Mouse (Mus musculus) frontal cortex, adult (tissue): ENCODE measurements at regions not wholly inside any gene's neighbourhood (a gene's known extent, or its start where the extent isn't known, plus 50 kb on each side); places are given as distances from the start of the nearest gene placed in this dataset.

Experiments
- ATAC-seq: cut with Nextera tagmentation; 2 replicates; pipeline ENCODE4 v1.9.2; 2017; ENCODE audit warnings: mild to moderate bottlenecking, moderate library complexity, mixed read lengths; ENCODE audit not compliant: low TSS enrichment

- ATAC-seq, result no peak
Observed at GRCm38 (mm10) chr17:83089856-83090692, 125.0 kb upstream of the Pkdcc start.

DNA sequence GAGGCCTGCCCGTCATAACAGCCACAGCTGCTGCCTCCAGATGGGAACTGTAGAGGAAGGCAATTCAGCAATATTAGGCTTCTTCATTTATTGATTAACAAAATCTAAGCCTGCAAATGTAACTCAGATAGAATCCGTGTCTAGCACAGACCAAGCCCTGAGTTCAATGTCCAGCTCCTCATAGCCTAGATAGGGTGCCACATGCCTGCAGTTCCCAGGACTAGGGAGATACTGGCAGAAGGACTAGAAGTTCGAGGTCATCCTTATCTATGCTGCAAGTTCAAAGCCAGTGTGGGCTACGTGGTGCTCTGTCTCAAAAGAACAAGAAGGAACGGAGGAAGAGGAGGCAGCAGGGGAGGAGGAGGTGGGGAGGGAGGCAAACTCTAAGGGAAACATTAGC, 121.2 kb upstream of the Pkdcc start:
- ATAC-seq, result no peak

- ATAC-seq, result no peak
Observed at GRCm38 (mm10) chr17:83096451-83096850, 118.6 kb upstream of the Pkdcc start.

- no peak for ATAC-seq
Observed at GRCm38 (mm10) chr17:83097998-83098397, 117.1 kb upstream of the Pkdcc start.

DNA sequence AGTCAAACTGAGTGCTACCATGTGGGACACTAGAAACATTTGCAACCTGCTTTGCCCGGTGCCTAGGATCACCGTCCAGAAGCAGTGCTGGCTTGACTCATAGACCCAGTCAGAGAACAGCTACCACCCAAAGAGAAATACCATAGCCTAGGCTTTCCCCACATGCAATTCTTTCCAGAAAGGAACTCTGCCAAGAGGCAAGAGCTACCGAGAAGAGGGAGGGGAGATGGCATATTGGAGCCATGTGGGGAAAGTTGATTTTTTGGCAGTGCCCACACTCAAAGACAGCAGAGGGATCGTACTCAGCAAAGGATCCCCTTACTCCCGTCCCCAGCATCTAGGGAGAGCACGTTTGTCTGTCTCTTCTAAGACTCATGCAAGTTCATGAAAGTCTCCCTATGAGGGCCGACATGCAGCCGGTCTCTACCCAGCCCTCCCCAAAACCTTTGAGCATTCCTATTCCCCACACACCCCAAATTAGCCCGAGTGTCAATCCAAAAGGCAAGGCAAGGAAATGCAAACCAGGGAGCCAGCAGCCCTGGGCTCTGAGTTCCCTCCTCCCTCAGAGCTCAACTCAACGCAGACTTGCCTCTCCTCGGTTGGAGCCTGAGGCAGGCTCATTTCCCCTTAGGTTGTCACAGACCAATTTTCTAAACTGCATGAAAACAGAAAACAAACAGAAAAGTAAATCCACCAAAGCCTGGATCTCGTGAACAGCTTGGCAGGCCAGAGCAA, 116.2 kb upstream of the Pkdcc start:
- no peak for ATAC-seq

GRCm38 (mm10) chr17:83101035-83101434, 114.1 kb upstream of the Pkdcc start:
- ATAC-seq, result no peak

- ATAC-seq, result no peak
Observed at GRCm38 (mm10) chr17:83101756-83102155, 113.3 kb upstream of the Pkdcc start.

DNA sequence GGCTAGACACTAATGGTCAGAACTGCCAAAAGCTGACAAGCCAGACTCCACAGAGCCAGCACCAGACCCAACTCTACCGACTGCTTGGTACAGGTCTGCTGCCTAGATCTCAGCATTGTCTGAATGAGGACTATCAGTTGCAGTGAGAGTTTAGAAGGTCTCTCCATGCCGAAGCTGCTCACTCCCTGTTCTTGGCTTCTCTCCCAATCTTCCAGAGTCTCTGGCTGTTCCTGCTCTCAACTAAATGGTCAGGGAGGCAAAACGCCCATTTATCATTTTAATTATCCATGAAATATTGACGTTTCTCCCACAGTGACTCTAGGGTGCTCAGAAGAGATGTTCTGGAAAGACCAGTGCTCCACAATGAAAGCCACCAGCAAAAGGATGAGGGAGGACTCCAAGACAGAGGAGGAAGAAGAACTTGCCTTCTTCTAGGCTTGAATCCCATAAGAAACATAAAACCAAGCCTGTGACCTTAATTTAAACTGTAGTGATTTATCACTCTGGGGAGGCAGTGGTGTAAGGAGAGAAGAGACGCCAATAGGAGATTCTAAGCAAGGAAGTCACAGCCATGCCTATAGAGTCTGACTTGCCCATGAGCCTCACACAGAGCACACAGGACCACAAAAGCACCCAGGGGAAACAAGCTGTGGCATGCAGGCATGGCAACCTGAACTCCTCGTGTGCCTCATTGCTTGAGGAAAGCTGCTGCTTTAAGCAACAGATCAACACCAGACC, 112.2 kb upstream of the Pkdcc start:
- no peak for ATAC-seq

DNA sequence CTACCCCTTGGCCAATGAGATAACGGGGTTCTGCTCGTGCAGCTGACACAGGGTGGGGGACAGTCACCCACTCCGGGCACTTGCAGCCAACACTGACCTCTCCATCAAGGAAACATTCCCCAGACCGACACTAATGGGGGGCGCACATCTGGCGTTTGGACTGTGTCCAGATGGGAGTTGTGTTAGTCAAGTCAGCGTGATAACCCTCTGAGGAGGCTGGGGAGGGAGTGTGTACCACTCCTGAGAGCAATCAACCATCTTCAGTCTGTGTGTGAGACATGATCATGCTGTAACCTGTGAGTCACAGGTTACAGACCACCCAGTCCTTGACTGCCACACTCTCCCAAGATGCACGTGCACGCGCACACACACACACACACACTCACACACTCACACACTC, 106.9 kb upstream of the Pkdcc start:
- no peak for ATAC-seq

DNA sequence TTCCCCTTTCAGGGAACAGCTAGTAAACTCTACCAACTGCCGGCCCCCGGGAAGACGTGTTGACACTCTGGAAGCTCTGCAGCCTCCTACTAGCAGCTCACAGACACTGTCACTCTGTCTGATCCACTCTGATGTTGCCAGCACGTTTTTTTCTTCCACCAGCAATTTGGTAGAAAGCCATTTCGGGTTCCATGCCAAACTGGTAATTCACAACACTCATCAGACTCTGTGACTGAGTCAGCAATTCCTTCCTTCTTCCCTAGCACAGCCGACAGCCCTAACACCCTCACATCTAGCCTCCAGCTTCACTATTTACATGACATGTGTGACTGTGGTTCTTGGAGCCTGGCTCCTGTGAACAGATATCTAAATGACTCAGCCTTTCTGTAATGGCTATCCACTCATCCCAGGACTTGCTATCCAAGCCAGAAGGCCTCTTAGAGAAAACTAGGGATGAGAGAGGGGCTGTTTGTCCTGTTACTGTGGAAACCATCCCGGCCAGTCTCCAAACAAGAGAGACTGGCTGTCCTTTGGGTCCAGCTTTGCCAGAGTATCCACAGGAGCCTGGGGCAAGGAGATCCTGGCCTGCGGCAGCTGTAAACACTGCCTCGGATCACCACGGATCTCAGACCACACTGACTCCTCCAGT, 105.2 kb upstream of the Pkdcc start:
- peak; percentile 98 for ATAC-seq

GRCm38 (mm10) chr17:83110556-83110955, 104.5 kb upstream of the Pkdcc start:
- ATAC-seq, result no peak

DNA sequence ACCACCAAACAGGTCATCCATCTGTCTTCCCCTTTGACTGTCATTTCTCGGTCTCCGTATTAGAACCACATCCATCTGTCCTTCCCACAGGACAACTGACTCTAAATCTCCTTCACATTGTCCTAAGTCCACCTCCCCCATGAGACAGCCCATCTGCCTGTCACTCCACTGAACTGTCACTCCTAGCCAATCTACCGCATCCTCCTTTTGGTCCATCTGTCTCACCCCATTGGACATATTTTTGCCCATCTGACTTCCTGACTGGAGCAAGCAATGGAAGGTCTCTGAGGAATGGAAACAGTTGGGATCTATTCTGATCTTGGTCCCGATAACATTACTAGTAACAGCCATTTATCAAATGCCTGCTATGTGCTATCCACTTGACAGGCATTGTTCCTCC, 99.9 kb upstream of the Pkdcc start:
- no peak for ATAC-seq

DNA sequence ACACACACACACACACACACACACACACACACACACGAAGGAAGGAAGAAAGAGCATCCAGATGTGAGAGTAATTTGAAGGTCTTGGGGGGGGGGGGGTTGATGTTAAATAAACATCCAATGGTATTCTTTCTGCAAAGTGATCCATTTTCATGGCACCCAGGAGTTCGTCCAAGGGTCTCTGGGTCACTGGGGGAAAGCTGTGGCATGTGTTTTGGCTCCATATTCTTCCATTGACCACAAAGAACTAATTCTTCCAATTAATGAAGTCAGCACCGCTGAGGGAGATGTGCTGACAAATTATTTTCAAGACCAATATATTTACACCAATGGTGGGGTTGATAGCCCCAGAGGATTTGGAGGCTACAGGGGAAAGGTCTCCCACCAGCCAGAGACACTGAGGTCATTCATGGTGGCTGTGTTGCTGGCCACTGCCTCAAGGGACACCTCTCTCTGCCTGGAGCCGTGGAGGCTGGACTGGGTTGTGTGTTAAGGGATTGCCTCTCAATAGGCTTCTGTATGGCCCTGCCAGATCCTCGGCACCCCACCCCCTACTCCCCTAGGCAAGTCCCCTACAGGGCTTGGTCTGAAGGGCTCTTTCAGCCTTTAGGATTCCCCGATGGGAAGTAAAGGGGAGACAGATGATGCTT, 99.1 kb upstream of the Pkdcc start:
- no peak for ATAC-seq

DNA sequence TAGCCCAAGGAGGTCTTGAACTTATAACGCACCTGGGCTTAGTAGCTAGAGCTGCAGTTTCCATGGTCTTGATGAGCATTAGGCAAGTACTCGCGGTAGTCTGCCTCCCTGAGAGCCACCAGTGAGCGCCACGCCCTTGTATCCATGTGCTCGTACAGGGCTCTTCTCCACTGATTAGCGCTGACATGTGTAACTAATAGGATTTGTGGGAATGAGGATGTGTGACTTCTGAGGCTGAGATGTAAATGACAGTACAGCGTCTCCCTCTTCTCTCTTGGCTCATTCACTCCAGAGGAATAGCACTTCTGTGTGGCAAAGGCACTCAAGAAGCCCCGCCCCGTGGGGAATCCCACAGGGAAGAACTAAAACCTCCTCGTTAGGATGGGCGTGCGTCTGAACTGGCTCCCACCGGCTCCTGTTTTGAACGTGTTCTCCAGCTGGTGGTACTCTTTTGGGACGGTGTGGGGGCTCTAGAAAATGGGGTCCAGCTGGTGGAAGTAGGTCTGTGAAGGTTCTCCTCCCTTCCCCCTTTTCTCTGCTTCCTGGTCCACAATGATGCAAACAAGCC, 94.3 kb upstream of the Pkdcc start:
- ATAC-seq, result no peak

DNA sequence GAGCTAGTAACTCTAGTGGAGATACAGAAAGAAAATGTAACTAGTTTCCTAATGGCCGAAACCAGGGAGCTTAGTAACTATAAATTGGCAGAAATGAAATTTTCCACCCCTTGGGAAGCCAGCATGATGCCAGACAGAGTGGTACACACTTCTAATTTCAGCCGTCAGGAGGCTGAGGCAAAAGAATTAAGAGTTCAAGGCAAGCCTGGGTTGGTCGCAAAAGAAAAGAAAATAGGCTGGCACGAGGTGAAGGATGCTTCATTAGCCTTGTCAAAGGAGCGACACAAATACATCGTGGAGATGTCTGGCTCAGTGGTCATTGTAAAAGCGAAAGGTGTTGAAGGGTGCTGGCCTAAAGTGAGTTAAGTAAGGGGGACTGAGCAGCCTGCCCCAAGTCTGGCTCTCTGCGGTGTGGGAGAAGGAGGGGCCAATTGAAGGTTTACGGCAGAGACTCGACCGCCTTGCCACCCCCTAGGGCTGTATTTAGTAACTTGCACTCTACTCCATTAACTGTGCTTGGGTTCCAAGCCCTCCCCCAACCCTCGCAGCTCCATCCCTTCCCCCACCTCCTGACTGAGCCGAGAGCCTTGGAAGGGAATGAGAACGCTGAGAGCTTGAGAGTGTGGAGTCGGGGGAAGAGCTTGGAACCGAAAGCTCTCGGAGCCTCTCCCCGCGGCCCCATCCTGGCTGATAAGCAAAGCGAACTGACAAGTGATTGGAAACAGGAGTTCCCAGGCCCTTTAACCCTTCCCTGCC, 92.4 kb upstream of the Pkdcc start:
- ATAC-seq, result peak; percentile 72

- ATAC-seq, result no peak
Observed at GRCm38 (mm10) chr17:83125057-83125456, 90.0 kb upstream of the Pkdcc start.

- no peak for ATAC-seq
Observed at GRCm38 (mm10) chr17:83127842-83128241, 87.2 kb upstream of the Pkdcc start.

- peak; percentile 100 for ATAC-seq
Observed at GRCm38 (mm10) chr17:83128843-83129544, 86.1 kb upstream of the Pkdcc start.

GRCm38 (mm10) chr17:83129658-83130057, 85.4 kb upstream of the Pkdcc start:
- no peak for ATAC-seq

GRCm38 (mm10) chr17:83133201-83133600, 81.9 kb upstream of the Pkdcc start:
- ATAC-seq, result no peak
